Mouse (Mus musculus) ZHBTc4 (cell line): Measurements from ENCODE around the gene Pum2.

ENCODE experiments used
- DNase-seq: peaks from one replicate; pipeline ENCODE4 v3.0.0-alpha.2; 2011; ENCODE audit warnings: low read depth, low spot score

Gene Pum2

DNA sequence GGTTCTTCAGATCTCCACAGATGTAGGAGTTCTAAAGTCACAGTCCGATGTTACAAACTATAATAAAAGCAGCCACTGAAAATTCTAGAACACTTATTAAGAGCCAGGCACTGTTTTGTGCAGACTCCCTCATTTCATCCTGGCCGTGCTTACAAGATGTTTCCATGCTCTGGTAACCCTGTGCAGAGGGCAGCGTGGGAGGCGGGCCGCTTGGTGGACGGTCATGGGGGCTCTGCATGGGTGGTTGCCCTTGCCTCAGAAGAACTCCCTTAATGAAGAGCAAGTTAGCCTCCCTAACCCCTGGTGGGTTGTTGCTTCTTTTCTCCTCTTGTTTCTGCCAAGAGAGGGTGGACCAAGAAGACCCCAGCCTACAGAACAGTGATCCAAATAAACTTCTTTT, 85.8 kb downstream of the Pum2 start:
- DNase-seq = no peak

DNA sequence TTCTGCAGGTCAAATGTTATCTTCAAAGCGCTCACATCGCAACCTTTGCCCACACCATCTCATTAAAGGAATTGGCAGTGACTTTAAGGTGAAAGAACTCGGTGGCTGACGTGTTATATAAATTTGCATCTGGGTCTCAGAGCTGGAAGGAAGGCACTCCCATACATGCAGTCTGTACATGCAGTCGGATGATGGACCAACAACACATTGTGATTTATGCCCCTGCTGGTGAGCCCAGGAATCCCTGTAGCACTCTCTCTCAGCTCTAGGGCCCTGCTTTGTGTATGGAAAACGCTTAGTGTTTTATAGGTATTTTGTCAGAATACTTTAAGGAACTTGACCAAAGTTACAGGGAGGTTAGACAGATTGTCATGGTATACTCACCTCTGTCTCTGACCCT, 86.6 kb downstream of the Pum2 start:
- peak; percentile 43 for DNase-seq

DNA sequence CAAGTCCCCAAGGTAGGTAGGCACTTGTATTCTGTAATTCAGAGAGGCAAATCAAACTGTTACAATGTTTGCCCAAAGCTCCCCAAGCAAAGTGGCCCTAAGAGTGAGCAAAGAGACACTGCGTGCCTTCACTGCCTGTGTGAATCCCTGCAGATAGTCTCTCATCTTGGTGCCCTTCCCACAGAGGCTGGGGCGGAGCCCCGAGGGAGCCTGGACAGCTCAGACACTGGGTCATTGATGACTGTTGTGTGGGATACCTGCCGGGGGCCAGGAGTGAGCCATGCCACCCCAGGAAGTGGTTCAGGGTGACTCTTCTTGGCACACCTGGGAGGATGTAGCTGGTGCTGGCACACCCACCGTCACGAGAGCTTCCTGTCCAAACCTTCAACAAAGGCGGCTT, 87.1 kb downstream of the Pum2 start:
- DNase-seq = no peak

DNA sequence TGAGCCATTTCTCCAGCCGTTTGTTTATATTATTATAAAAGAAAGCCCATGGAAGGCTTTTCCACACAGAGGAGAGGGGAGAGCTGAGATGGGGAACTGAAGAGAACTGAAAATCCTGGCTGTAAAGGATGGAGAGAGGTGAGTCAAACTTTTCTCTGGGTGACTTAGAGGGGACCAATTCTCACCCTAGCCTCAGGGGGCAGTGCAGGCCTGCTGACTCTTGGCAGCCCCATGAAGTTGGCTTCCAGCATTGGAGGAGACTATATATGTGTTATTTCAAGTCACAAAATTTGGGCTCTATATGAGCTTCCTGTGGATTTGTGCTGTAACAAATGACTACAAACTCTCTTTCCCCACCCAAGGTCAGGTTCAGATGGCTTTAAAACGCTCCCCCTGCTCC, 88.7 kb downstream of the Pum2 start:
- DNase-seq = peak; percentile 48

DNA sequence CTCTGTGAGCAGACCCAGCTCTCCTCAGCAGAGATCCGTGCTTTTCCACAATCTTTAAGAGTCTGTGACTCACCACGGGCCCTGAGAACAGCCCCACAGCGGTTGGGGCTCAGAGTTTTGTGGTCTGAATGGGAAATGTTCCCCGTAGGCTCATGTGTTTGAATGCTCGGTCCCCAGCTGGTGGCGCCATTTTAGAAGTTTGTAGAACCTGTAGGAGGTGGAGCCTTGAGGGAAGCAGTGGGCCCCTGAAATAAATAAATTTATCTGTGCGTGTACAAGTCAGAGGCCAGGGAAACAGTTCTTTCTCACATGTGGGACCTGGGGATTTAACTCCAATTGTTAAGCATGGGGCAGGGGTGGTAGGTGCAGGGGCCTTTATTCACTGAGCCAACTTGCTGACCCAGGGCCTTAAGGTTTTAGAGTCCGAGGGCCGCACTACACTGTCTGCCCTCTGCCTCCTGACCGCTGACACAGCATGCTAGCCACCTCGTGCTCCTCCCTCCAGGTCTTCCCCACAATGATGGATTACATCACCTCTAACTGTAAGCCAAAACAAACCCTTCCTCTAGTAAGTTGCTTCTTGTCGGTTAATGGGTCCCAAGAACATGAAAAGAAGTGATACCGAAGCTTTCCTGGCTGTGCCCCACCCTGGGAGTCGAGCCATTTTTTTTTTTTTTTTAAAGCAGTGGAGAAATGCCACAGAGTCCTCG, 90.4 kb downstream of the Pum2 start:
- peak; percentile 65 for DNase-seq

DNA sequence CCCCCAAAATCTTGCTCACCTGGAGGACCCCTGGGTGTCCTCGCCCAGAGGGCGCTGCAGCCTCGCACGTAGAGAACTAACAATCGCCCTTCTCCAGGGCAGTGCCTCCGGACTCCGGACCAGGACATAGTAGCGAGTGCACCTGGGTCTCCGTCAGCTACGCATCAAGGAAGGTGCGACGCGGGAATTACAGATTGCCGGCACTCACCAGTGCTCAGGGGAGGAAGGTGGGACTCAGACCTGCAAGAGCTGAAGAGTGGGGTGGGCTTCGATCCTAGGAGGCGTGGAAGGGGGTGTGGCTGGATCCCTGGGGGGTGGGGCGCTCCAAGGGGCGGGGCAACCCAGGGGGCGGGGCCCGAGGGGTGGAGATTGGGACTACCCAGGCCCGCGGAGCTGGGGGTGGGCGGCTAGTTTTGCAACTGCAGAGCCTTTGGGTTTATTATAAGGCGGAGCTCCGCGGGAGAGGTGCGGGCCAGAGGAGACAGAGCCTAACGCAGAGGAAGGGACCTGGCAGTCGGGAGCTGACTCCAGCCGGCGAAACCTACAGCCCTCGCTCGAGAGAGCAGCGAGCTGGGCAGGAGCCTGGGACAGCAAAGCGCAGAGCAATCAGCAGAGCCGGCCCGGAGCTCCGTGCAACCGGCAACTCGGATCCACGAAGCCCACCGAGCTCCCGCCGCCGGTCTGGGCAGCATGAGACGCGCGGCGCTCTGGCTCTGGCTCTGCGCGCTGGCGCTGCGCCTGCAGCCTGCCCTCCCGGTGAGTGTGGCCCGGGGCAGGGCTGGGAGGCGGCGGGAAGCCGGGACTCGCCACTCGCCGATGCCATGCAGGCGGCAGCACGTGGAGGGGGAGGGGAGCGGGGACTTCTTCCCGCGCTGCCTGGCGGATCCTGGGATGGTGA, 97.3 kb downstream of the Pum2 start, which contains the start of gene Sdc1:
Gene Sdc1 (plus strand): TSS at position 378 of the 898 bp plus-strand sequence.
- peak; percentile 92 for DNase-seq

DNA sequence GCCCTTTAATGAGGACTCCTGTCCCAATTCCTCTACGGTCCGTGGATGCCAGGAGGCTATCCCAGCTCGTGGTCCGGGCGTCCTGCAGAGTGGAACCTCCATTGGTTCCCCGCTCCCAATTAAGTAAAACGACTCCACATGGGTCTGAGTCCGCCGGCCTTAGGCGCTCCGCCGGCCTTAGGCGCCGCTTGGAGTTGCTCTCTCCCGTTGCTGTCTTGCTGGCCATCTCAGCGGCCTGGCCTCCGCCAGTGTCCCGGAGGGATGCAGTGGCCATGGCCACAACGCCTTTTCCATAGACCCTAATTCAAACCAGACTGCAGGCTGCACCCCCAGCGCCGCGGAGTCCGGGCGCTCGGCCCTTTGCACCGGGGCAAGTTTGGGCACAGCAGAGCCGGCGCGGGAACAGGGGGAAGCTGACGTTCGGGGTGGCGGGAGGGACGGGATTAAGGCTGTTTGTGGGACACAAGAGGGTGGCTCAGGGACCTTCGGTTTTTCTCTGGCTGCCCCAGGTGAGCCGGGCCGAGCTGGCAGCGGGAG, 98.0 kb downstream of the Pum2 start:
- no peak for DNase-seq

DNA sequence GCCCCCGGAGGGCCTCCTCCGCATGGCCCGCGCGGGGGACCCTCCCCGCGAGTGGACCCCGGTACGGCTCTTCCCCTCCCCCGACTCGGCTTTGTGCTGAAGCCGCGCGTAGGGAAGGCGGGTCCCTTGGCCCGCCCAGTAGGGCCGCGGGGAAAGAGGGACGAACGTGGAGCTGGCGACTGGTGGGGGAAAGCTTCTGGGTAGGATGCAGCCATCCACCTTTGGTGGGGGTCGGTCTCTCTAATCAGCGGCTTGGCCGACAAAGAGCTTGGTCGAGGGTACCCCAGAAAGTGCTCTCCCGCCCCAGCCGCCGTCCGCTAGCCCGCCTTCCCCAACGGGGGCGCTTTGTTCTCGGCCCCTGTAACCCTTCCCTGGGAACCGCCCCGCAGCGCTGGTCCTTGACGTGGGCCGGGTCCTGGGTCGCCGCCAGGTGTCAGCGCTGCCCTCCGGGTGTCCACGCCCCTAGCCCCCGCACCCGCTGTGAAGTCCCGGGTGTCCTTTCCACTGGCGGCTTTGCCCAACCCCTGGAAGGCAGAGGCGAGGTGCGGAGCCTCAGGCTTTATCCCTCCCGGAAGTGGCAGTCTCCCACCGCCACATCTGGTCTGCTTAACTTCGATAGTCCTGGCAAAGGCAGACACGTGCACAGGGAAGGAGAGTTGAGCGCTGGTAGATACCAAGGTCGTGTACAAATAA, 98.7 kb downstream of the Pum2 start:
- DNase-seq = peak; percentile 59

DNA sequence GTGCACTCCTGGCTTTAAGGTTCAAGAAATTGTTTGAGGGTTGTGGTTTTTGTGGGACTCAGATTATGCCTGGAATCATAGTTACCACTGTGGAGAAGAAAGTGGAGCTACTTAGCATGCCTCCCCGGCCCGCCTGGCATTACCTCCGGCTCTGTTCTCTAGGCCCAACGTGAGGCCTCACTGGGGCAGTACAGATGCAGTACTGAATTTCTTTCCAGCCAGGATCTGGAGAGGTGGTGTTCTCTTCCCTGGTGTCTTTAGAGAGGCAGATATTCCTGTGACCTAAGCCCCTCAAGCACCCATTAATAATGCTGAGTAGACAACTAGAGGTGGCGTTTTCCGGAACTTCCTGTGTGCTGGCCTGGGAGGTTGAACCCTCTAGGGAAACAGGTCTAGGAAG, 99.4 kb downstream of the Pum2 start:
- DNase-seq = no peak

DNA sequence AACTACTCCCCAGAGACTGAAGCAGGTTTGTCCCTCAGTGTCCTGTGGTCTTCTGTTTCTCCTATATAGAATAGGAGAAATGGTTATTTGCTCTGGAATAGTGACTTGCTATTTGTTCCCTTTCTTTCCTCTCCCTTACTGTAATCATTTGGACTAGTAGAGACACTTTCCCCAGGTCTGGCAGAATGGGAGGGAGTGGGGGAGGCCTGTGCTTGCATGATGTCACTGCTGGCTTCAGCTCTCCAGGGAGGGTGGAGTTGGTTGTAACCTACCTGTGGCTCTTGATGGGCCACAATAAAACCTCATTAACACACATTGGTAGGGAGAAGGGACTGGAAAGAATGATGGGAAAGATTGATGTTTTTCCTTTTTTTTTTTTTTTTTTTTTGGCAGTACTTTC, 100.2 kb downstream of the Pum2 start:
- DNase-seq = no peak

DNA sequence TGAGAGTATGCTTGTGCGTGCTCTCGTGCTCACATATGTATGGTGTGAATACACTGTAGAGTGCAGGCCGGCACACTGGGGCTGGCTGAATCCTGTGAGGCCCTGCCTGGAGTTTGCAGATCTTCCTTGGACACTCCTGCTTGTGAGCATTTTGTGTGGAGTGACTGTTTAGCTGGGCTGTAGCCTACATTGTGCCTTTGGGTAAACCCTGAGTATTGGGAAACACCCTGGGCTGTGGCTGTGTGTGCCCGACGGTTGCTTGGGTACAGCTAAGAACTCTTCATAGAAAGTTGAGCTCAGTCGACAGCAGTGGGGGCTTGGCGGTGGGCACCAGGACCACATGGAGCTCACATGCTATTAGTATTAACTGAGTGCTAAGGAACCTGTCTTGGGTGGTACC, 102.3 kb downstream of the Pum2 start:
- DNase-seq = no peak

DNA sequence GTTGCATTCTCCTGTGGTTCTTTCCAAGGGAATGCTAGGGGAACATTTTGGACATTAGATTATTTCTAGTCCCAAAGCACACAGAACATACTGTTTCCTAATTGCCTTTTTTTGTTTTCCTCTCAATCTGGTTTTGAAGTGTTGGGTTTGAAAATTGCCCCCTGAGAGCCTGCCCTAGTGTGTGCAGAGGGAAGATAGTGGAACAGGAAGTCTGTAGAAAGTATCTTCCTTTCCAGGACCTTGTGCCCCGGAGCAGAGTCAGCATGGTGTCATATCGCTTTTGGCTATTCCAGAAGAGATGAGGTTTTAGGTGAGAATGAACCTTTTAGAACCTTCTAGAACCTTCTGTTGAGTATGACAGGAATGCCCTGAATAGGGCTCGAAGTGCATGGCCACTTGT, 102.8 kb downstream of the Pum2 start:
- no peak for DNase-seq

DNA sequence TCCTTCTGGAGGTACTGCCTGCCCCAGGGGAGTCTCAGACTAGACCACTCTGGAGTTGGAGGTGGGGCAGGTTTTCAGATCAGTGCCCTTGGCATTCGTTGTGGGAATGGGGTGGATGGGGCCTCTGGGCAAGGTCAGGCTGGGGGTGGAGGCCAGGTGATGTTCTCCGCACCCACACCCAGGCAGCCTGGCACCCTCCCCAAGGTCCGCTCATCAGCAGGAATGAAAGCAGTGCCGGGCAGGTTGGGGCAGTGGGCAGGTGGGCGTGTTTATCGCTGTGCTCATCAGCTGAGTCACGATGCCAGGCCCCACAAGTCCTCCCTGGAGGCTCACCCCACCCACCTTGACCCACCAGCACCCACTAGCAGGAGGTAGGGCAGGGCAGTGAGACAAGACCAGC, 104.2 kb downstream of the Pum2 start:
- no peak for DNase-seq

DNA sequence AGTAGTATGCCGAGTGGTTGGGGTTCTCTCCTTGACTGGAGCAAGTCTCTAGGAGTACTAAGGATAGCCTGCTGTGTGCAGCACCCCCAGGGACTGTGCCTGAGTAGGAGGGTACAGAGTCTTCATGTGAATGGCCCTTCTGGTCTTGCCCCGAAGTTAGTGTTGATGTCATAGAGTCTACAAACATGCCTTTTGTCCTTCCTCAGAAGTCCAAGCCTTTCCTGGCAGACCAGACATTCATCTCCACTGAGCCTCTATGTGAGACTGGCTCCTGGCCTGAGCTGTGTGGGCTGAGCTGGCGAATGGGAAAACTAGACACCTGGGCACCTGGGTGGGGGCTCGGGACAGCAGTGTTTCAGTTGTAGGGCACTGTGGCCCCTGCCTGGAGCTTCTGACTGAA, 105.9 kb downstream of the Pum2 start:
- DNase-seq = no peak

DNA sequence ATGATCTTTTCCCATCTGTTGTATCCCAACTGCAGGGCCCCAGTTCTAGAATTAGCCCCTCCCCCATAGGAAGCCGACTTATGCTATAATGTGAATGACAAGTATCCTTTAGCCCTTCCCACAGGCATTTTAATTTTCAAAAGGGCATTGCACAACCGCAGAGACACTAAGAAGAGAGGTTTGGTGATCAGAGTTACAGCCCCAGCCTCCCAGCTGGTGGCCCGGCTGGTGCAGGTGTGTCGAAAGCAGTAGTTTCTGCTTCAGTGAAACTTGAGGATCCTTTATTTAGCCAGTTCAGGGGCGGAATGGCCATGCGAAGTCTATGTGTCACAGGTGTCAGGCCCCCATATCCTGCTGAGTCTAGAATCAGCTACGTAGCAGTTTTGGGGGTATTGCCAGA, 107.2 kb downstream of the Pum2 start:
- DNase-seq = no peak

DNA sequence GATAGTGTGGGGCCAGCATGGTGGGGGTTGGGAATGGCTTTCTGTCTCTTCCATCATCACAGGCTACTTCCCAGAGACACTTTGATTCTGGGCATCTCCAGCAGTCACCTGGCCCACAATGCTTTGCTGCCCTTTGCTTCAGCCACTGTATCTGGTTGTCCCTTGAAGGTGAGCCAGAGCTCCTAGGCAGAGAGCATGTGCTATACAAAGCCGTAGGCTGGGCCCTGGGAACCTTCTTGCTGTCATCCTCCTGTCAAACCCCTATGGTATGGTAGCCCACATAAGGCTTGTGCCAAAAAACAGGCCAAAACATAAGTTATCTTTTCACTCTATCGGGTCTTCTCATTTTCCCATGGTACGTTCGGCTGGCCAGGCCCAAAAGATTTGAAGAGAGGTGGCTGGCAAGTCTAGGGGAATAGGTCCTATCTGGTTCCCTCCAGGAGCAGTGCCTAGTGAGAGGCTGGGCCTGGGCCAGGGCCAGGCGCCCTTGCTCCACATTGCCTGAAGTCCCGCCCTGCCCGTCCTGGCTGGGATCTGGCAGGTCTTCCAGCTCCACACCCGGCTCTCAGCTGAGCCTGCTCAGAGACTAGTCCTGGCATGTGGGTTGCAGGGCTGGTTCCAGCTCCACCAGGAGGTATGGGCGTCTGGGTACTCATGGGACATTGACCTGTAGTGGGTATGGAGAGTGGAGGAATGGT, 107.9 kb downstream of the Pum2 start:
- DNase-seq = peak; percentile 42

DNA sequence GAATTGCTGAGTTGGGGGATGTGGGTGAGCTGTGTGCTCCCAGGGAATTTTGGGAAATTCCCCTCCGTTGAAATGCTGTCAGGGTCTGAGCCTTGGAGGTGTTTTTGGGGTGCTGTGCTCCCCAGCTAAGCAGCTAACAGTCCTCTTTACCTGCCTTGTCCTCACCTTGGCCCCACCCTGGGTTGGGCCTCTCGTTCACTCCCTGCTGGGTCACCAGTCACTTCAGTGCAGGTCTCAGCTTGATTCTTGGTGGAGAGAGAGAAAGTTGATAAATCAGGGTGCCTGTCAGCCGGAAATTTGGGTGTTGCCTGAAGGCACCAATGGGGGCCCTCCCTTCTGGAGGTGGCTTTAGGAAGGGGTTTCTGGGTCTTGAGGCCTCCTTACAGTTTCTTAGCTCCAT, 108.6 kb downstream of the Pum2 start:
- DNase-seq = no peak

DNA sequence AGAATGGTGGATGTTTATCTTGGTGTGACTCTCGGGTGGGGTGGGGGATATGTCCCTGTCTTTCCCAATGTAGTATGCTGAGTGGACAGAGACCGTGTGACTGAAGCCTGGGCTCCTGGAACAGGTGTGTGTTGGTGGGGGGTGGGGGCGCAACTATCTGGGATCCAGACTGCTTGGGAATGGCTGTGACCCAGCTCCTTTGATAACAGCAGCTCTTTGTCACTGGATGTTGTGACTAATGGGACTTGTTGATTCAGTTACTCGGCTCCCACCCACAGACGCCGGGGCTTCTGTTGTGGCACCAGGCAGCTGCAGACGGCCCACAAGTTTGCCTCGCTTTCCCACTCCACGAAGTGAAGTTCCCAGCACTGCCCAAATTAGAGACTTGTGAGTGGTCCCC, 110.3 kb downstream of the Pum2 start:
- no peak for DNase-seq

DNA sequence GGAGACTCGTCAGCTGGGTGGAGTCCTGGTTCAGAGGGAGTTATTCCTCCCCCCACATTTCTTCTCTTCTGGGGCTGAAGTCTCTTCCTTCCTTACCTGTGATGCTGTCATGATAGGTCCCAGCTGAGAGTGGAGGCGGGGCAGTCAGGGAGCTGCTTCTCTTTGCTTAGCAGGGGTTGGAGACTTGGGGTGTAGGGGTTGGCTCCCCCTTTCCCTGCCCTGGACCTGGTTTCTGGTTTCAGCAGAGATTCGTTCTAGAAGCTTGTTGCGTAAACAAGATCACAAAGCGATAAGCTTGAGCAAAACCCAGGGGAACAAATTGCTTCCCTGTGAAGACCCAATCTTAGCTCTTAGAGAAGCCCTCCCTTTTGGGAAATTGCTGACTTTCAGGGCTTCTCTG, 112.5 kb downstream of the Pum2 start:
- no peak for DNase-seq

DNA sequence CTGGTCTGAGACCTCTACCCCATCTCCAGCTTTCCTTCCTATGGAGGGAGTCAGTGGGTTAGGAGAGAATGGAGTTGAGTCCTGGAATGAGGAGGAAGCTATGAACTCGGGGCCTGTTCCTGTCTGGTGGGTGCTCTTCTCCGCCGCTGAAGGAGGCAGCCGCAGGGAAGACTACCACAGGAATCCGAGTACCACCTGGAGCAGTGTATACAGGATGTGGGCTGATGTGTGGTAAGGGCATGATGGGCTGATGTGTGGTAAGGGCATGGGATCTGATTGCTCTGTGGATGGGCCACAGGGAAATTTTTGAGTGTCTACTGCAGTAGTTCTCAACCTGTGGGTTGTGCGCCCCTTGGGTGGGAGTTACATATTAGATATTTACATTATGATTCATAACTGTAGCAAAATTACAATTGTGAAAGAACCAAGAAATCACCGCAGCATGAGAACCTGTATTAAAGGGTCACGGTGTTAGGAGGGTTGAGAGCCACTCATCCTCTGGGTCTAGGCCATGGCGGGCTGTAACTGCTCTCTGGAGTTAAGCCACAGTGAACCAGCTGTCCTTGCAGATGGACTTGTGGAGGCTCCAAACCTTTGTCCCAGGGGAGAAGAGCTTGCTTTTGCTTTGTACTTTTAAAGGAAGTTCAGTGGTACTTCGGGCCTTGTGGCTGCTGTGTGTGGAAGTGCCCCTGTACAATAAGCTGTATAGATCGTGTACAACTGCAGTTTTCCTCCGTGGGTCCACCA, 113.2 kb downstream of the Pum2 start:
- DNase-seq = no peak

DNA sequence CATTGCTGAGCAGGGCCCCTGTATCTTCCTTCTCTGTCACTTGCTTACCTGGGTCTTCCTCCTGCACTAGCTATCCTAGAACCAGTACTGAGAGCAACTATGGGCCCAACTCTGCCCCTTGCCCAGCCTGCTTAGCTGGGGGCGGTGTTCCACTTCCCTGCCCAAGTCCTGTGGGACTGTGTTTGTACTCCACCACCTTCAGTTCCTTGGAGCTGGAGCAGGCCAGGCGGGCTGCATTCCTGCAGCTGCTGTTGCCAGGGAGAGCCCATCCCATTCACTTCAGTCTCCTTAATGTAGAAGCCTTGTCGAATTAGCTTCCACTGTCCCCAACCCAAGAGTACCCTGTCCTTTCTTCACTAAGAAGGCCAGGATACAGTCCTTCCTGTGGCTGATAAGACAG, 114.5 kb downstream of the Pum2 start:
- DNase-seq = no peak
